Mouse (Mus musculus) heart, embryonic 16.5 days (tissue): ENCODE results near the gene Serpina3f. TPM values are rescaled to one million over a fixed set of nuclear protein-coding genes. Genes with fewer than 3 reads are reported as not detected.

ENCODE experiments used
- ATAC-seq: fragments of 200-750 bp; cut with Nextera tagmentation; replicated peaks from 2 replicates; pipeline ENCODE4 v1.8.0; 2017; ENCODE audit warnings: moderate number of reproducible peaks; ENCODE audit not compliant: insufficient read depth, low FRiP score; ENCODE audit errors: extremely low read depth
- H3K27ac ChIP-seq: fragments of 300-500 bp; sonication (generic); 2 replicates; pipeline ENCODE4 v1.5.1; 2014; ENCODE audit warnings: mild to moderate bottlenecking, low read length, control low read depth, moderate library complexity
- H3K27me3 ChIP-seq: fragments of 300-500 bp; sonication (generic); 2 replicates; pipeline ENCODE4 v1.6.1; 2014; ENCODE audit warnings: low read length, mixed read lengths; ENCODE audit not compliant: control insufficient read depth, insufficient read depth
- H3K36me3 ChIP-seq: fragments of 300-500 bp; sonication (generic); 2 replicates; pipeline ENCODE4 v1.6.1; 2014; ENCODE audit not compliant: control insufficient read depth, insufficient read depth
- H3K4me1 ChIP-seq: fragments of 300-500 bp; sonication (generic); 2 replicates; pipeline ENCODE4 v1.6.1; 2014; ENCODE audit warnings: low read length, mixed read lengths; ENCODE audit not compliant: control insufficient read depth, insufficient read depth
- H3K4me2 ChIP-seq: fragments of 300-500 bp; sonication (generic); 2 replicates; pipeline ENCODE4 v1.6.1; 2014; ENCODE audit warnings: low read depth, mild to moderate bottlenecking, control low read depth, low read length
- H3K4me3 ChIP-seq: fragments of 300-500 bp; sonication (generic); 2 replicates; pipeline ENCODE4 v1.5.1; 2014; ENCODE audit warnings: mild to moderate bottlenecking, control low read depth, low read length
- H3K9ac ChIP-seq: fragments of 300-500 bp; sonication (generic); 2 replicates; pipeline ENCODE4 v1.6.1; 2014; ENCODE audit warnings: low read length, control low read depth
- H3K9me3 ChIP-seq: fragments of 300-500 bp; sonication (generic); replicated peaks from 2 replicates; pipeline ENCODE4 v1.6.1; 2016; ENCODE audit warnings: low read length; ENCODE audit not compliant: control insufficient read depth
- WGBS: fragments of 180-500 bp; shearing (Covaris S2); extraction: QIAGEN DNeasy Blood & Tissue Kit; methylation state at CpG from one replicate; pipeline ENCODE4 v1.1.7; 2014; 5-methylcytosine and 5-hydroxymethylcytosine counted together
- polyA plus RNA-seq: library from polyadenylated mRNA; unstranded; fragments of >200 nt; fragmentation: Nextera tagmentation; extraction: Ambion mirVana; gene quantifications from 2 replicates; pipeline ENCODE4 v1.2.1, GENCODE M21; 2015

Gene Serpina3f
- polyA plus RNA-seq, 1 experiment from 2014 or later = 0.51 TPM

- no peaks in the 10 kb centered on the region for H3K9me3 ChIP-seq
- WGBS = 76% methylated on average over 4 of the region's 4 CpGs
- ATAC-seq = no peak
Observed at GRCm38 (mm10) chr12:104209149-104209548, 5.2 kb upstream of the Serpina3f start.

GRCm38 (mm10) chr12:104209802-104210201, 4.5 kb upstream of the Serpina3f start:
- ATAC-seq = 0 out of 2 replicates have a peak, but pooled peaks have one; percentile 10

More at GRCm38 (mm10) chr12:104209149-104209548, 5.2 kb upstream of the Serpina3f start:
- Histone ChIP-seq H3K4me3 (no peak overlapping the region), H3K27ac (no peak overlapping the region), H3K36me3 (no peaks in the 10 kb centered on the region), H3K4me1 (no peaks in the 10 kb centered on the region), H3K9ac (no peak overlapping the region), H3K4me2 (no peak overlapping the region), H3K27me3 (no peaks in the 10 kb centered on the region)

GRCm38 (mm10) chr12:104213689-104214444, 477 bp upstream of the Serpina3f start:
- Histone ChIP-seq H3K27me3 (no peaks in the 10 kb centered on the region), H3K36me3 (no peaks in the 10 kb centered on the region), H3K4me2 (no peak overlapping the region), H3K4me1 (no peaks in the 10 kb centered on the region), H3K9ac (no peak overlapping the region), H3K9me3 (no peaks in the 10 kb centered on the region), H3K4me3 (no peak overlapping the region), H3K27ac (no peak overlapping the region)
- ATAC-seq = no peak
- 65% methylated on average over 2 of the region's 2 CpGs for WGBS

More at GRCm38 (mm10) chr12:104209802-104210201, 4.5 kb upstream of the Serpina3f start:
- H3K27me3 ChIP-seq = no peaks in the 10 kb centered on the region
- H3K4me2 ChIP-seq = no peak overlapping the region
- H3K9ac ChIP-seq = no peak overlapping the region
- H3K27ac ChIP-seq = no peak overlapping the region
- no peaks in the 10 kb centered on the region for H3K4me1 ChIP-seq
- WGBS = 89% methylated on average over 2 of the region's 2 CpGs
- H3K4me3 ChIP-seq = no peak overlapping the region
- no peaks in the 10 kb centered on the region for H3K9me3 ChIP-seq
- H3K36me3 ChIP-seq = no peaks in the 10 kb centered on the region

- Histone ChIP-seq H3K27me3 (no peaks in the 10 kb centered on the region), H3K4me3 (no peak overlapping the region), H3K4me1 (no peaks in the 10 kb centered on the region), H3K9me3 (no peaks in the 10 kb centered on the region), H3K9ac (no peak overlapping the region), H3K4me2 (no peak overlapping the region), H3K36me3 (no peaks in the 10 kb centered on the region), H3K27ac (no peak overlapping the region)
- ATAC-seq = no peak
- WGBS = 74% methylated on average over 1 of the region's 1 CpGs
Observed at GRCm38 (mm10) chr12:104215249-104215648, 905 bp downstream of the Serpina3f start.

GRCm38 (mm10) chr12:104221616-104222015, 7.3 kb downstream of the Serpina3f start:
- 65% methylated on average over 1 of the region's 1 CpGs for WGBS
- H3K36me3 ChIP-seq = no peaks in the 10 kb centered on the region
- no peak overlapping the region for H3K27ac ChIP-seq
- H3K27me3 ChIP-seq = no peaks in the 10 kb centered on the region
- H3K9me3 ChIP-seq = no peaks in the 10 kb centered on the region
- H3K4me3 ChIP-seq = no peak overlapping the region
- H3K4me2 ChIP-seq = no peak overlapping the region
- no peaks in the 10 kb centered on the region for H3K4me1 ChIP-seq
- H3K9ac ChIP-seq = no peak overlapping the region
- ATAC-seq = no peak

GRCm38 (mm10) chr12:104223690-104224089, 9.3 kb downstream of the Serpina3f start:
- ATAC-seq = no peak
- H3K9me3 ChIP-seq = no peaks in the 10 kb centered on the region
- H3K4me2 ChIP-seq = no peak overlapping the region
- WGBS = 55% methylated on average over 1 of the region's 1 CpGs
- H3K9ac ChIP-seq = no peak overlapping the region
- no peaks in the 10 kb centered on the region for H3K4me1 ChIP-seq
- no peak overlapping the region for H3K27ac ChIP-seq
- H3K36me3 ChIP-seq = no peaks in the 10 kb centered on the region
- H3K27me3 ChIP-seq = no peaks in the 10 kb centered on the region
- H3K4me3 ChIP-seq = no peak overlapping the region

- no peak overlapping the region for H3K4me2 ChIP-seq
- ATAC-seq = no peak
Observed at GRCm38 (mm10) chr12:104224598-104225300, 10.4 kb downstream of the Serpina3f start.

GRCm38 (mm10) chr12:104230762-104231161, 16.4 kb downstream of the Serpina3f start:
- H3K36me3 ChIP-seq = no peaks in the 10 kb centered on the region
- no peak overlapping the region for H3K4me2 ChIP-seq
- H3K9ac ChIP-seq = no peak overlapping the region
- H3K27me3 ChIP-seq = no peaks in the 10 kb centered on the region
- H3K27ac ChIP-seq = no peak overlapping the region
- WGBS = 65% methylated on average over 2 of the region's 2 CpGs
- no peaks in the 10 kb centered on the region for H3K9me3 ChIP-seq
- H3K4me3 ChIP-seq = no peak overlapping the region
- no peak for ATAC-seq
- no peaks in the 10 kb centered on the region for H3K4me1 ChIP-seq

More at GRCm38 (mm10) chr12:104224598-104225300, 10.4 kb downstream of the Serpina3f start:
- Histone ChIP-seq H3K4me3 (no peak overlapping the region), H3K27me3 (no peaks in the 10 kb centered on the region), H3K4me1 (no peaks in the 10 kb centered on the region), H3K9ac (no peak overlapping the region), H3K36me3 (no peaks in the 10 kb centered on the region), H3K27ac (no peak overlapping the region), H3K9me3 (no peaks in the 10 kb centered on the region)
- 60% methylated on average over 7 of the region's 7 CpGs for WGBS

- H3K27me3 ChIP-seq = no peaks in the 10 kb centered on the region
- H3K9ac ChIP-seq = no peak within 1 kb of the TSS
- no peak within 1 kb of the TSS for H3K27ac ChIP-seq
- no peak for ATAC-seq
- no peaks in the 10 kb centered on the region for H3K9me3 ChIP-seq
- no peak within 1 kb of the TSS for H3K4me2 ChIP-seq
- no peaks in the 10 kb centered on the region for H3K4me1 ChIP-seq
- H3K4me3 ChIP-seq = no peak within 1 kb of the TSS
- 40% methylated on average over 5 of the region's 5 CpGs for WGBS
- H3K36me3 ChIP-seq = no peaks in the 10 kb centered on the region
Observed at GRCm38 (mm10) chr12:104235915-104236314, 21.6 kb downstream of the Serpina3f start, which contains the start of gene Serpina3g. TSS of gene Serpina3g (plus strand) at chr12:104236245.
